Mouse (Mus musculus): Measurements from ENCODE around the gene Sf3a2. TPM values are rescaled to one million over a fixed set of nuclear protein-coding genes. Genes with fewer than 3 reads are reported as not detected.
"Not testable (repeated sequence)": the region's sequence is repeated elsewhere in the genome, so short reads cannot be mapped to it uniquely, and the experiment has no call there.

Gene Sf3a2
- polyA plus RNA-seq, 1 experiment from 2014 or later, result 51.2 TPM

DNA sequence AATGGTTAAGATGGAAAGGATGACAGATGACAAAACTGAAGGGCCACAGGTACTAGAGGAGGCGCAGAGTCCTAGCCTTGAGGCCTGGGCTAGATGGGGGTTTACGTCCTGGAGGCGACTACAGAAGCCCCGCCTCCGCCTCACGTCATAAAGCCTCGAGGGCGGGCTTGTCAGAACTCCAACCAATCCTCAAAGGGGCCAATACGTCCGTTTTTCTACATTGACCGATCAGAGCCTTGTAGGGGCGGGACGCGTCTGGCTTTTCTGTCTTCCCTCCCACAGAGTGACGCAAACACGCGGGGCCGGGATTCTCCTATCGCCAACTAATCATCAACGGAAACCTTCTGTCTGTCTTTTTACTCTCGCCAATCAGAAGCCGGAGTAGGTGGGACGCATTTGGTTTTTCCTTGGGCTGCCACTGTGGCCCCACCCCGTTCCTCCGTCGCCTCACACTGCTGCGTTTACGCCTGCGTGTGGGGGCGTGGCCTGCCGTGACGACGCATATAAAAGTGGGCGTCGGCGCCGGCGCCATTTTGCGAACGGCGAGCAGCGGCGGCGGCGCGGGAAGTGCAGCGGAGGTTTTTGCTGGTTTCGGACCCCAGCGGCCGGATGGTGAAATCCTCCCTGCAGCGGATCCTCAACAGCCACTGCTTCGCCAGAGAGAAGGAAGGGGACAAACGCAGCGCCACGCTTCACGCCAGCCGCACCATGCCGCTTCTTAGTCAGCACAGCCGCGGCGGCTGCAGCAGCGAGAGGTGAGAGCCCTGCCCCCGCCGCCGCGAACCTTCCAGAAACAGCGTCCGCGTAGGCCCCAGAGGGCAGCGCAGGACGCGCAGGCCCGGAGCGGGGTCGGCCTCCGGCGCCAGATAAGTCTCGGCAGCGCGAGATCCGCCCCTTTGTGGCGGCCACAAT, 28.4 kb downstream of the Sf3a2 start, which contains the start of gene Oaz1:
Gene Oaz1 (plus strand): TSS at position 506 of the 912 bp plus-strand sequence.
- under 1% methylated on average over 82 of the region's 82 CpGs for WGBS
- no peaks in the 10 kb centered on the region for H3K27me3 ChIP-seq (replicated peaks)
- H3K9me3 ChIP-seq (replicated peaks), result no peaks in the 10 kb centered on the region
- H3K4me1 ChIP-seq (replicated peaks), result peaks cover 37% of the 10 kb centered on the region
- H3K4me2 ChIP-seq, result peak within 1 kb of the TSS; percentile 99
- H3K9ac ChIP-seq, result peak within 1 kb of the TSS; percentile 93
- H3K27ac ChIP-seq (ENCODE audit: poor library complexity, severe bottlenecking), result peak within 1 kb of the TSS; percentile 94
- peak within 1 kb of the TSS; percentile 90 for H3K4me3 ChIP-seq
- peak; percentile 97 for ATAC-seq (ENCODE audit: insufficient number of reproducible peaks, low FRiP score)
- peaks cover 24% of the 10 kb centered on the region for H3K36me3 ChIP-seq

DNA sequence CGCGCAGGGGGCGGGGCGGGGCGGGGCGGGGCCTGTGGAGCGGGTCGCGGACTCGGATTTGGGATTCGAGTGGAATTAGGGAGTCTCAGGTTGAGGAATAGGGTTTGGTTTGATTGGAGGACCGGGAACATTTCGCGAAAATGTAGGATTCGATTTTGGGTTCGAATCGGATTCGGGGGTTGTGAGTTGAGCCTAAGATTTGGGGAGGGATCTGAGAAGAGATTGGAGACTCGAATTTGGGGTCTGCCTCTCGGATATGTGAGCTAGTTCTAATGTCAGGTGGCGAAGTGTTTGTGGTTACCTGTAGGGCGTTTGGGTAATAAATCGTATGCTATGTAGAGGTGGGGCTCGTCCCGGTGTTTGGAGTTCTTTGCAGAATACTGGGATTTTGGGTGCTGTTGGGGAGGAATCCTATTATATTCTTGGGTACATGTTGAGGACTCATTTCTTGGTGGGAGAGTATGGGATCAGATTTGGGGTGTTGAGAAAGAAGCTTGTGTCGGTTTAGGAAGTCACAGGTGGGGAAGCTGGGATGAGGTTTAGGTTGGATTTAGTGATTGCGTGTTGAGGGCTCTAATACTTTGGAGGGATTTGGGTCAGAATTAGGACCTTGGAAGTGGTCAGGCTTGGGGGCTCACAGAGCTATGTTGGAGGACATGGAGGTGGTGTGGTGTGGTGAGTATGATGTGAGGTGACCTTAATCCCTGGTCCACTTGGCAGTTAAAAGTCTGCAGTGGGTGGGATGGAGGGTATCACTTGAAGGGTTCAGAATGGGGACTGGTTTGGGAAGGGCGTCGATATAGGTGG, 29.3 kb downstream of the Sf3a2 start:
- no peaks in the 10 kb centered on the region for H3K9me3 ChIP-seq (replicated peaks)
- H3K27ac ChIP-seq (ENCODE audit: poor library complexity, severe bottlenecking), result peak overlapping the region; percentile 94
- H3K4me2 ChIP-seq, result peak overlapping the region; percentile 99
- H3K9ac ChIP-seq, result peak overlapping the region; percentile 93
- peaks cover 24% of the 10 kb centered on the region for H3K36me3 ChIP-seq
- 7% methylated on average over 29 of the region's 29 CpGs for WGBS
- peak overlapping the region; percentile 90 for H3K4me3 ChIP-seq
- H3K4me1 ChIP-seq (replicated peaks), result peaks cover 45% of the 10 kb centered on the region
- no peaks in the 10 kb centered on the region for H3K27me3 ChIP-seq (replicated peaks)
- no peak for ATAC-seq (ENCODE audit: insufficient number of reproducible peaks, low FRiP score)

DNA sequence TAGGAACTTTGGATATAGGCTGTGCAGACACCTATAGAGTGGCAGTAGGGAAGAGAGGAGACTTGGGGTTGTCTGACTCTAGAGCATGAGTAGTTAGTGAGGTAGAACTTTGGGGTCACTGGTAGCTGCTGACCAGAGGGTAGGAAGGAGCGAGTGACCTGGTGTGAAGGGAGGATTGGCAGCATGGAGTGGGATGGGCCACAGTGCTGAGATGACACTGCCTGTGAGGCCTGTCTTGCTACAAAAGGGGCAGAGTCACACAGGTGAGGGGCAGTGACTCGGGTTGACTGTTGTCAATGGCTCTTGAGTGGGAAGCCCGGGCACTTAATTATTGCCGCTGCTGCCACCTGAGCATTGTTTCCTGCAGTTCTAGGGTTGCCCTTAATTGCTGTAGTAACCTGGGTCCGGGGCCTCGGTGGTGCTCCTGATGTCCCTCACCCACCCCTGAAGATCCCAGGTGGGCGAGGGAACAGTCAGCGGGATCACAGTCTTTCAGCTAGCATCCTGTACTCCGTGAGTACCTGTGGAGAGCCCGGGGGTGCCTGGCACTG, 29.9 kb downstream of the Sf3a2 start:
- Histone ChIP-seq H3K4me1 (replicated peaks) (peaks cover 45% of the 10 kb centered on the region), H3K9ac (peak overlapping the region; percentile 93), H3K36me3 (peaks cover 24% of the 10 kb centered on the region), H3K9me3 (replicated peaks) (no peaks in the 10 kb centered on the region), H3K27me3 (replicated peaks) (peaks cover 3% of the 10 kb centered on the region; the same call in 1 of the 2 replicates), H3K27ac (ENCODE audit: poor library complexity, severe bottlenecking) (no peak overlapping the region), H3K4me2 (peak overlapping the region; percentile 99), H3K4me3 (peak overlapping the region; percentile 90)
- WGBS, result 77% methylated on average over 10 of the region's 10 CpGs
- no peak for ATAC-seq (ENCODE audit: insufficient number of reproducible peaks, low FRiP score)

DNA sequence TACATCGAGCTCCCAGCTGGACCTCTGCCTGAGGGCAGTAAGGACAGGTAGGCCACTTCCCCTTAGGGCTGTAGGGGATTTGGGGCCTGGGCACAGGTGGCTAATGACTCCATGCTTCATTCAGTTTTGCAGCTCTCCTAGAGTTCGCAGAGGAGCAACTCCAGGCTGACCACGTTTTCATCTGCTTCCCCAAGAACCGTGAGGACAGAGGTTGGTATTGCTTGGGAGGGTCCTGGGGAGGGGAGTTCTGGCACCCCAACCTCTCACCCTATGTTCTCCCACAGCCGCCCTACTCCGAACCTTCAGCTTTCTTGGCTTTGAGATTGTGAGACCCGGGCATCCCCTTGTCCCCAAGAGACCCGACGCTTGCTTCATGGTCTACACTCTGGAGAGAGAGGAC, 30.6 kb downstream of the Sf3a2 start:
- WGBS, result 82% methylated on average over 7 of the region's 9 CpGs
- H3K36me3 ChIP-seq, result peaks cover 24% of the 10 kb centered on the region
- H3K4me2 ChIP-seq, result peak overlapping the region; percentile 99
- peaks cover 45% of the 10 kb centered on the region for H3K4me1 ChIP-seq (replicated peaks)
- peak overlapping the region; percentile 93; the same call in 1 of the 2 replicates for H3K9ac ChIP-seq
- H3K4me3 ChIP-seq, result peak overlapping the region; percentile 90
- not testable (repeated sequence) for H3K27me3 ChIP-seq (replicated peaks); ATAC-seq (ENCODE audit: insufficient number of reproducible peaks, low FRiP score); H3K27ac ChIP-seq (ENCODE audit: poor library complexity, severe bottlenecking); H3K9me3 ChIP-seq (replicated peaks)

- peak overlapping the region; percentile 11; the same call in 1 of the 2 replicates for H3K4me2 ChIP-seq
- H3K9me3 ChIP-seq (replicated peaks), result 0 out of 2 replicates have a peak, but pooled peaks cover 5% of the 10 kb centered on the region
- WGBS, result 50% methylated on average over 1 of the region's 1 CpGs
- no peak overlapping the region for H3K4me3 ChIP-seq
- H3K27ac ChIP-seq (ENCODE audit: poor library complexity, severe bottlenecking), result no peak overlapping the region
- H3K36me3 ChIP-seq, result peaks cover 24% of the 10 kb centered on the region
- peaks cover 20% of the 10 kb centered on the region for H3K27me3 ChIP-seq (replicated peaks)
- H3K9ac ChIP-seq, result 0 out of 2 replicates have a peak overlapping the region, but pooled peaks have one; percentile 3
- H3K4me1 ChIP-seq (replicated peaks), result peaks cover 47% of the 10 kb centered on the region
- ATAC-seq (ENCODE audit: insufficient number of reproducible peaks, low FRiP score), result no peak
These were observed 31.6 kb downstream of the Sf3a2 start for GRCm38 (mm10) chr10:80829359-80830278.

DNA sequence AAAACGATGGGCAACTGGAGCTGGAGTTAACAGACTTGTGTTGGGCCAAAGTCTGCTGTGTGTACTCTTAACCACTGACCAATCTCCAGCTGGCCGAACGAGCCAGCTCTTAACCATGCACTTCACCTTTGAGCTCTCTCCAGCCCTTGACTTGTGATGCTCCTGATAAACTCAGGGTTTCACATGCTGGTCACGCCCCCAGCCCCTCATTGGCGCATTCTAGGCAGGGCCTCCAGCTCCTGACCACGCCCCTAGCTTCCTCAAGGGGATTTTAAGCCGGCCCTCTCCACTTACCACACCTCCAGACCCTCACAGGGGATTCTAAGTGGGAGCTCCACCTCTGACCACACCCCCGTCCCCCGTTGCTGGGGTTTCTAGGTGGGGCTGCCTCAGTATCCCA, 33.1 kb downstream of the Sf3a2 start:
- Histone ChIP-seq H3K27me3 (replicated peaks) (peaks cover 35% of the 10 kb centered on the region), H3K9me3 (replicated peaks) (peaks cover 13% of the 10 kb centered on the region; the same call in 1 of the 2 replicates), H3K36me3 (peaks cover 24% of the 10 kb centered on the region), H3K4me3 (no peak overlapping the region), H3K27ac (ENCODE audit: poor library complexity, severe bottlenecking) (no peak overlapping the region), H3K9ac (no peak overlapping the region), H3K4me2 (0 out of 2 replicates have a peak overlapping the region, but pooled peaks have one; percentile 9), H3K4me1 (replicated peaks) (peaks cover 52% of the 10 kb centered on the region)
- 7% methylated on average over 9 of the region's 9 CpGs for WGBS
- ATAC-seq (ENCODE audit: insufficient number of reproducible peaks, low FRiP score), result no peak

- WGBS, result 60% methylated on average over 7 of the region's 7 CpGs
- H3K27ac ChIP-seq (ENCODE audit: poor library complexity, severe bottlenecking), result no peak overlapping the region
- H3K4me1 ChIP-seq (replicated peaks), result peaks cover 63% of the 10 kb centered on the region
- H3K9ac ChIP-seq, result no peak overlapping the region
- peaks cover 13% of the 10 kb centered on the region; the same call in 1 of the 2 replicates for H3K9me3 ChIP-seq (replicated peaks)
- H3K36me3 ChIP-seq, result peaks cover 24% of the 10 kb centered on the region
- no peak for ATAC-seq (ENCODE audit: insufficient number of reproducible peaks, low FRiP score)
- H3K4me2 ChIP-seq, result no peak overlapping the region
- H3K4me3 ChIP-seq, result no peak overlapping the region
- H3K27me3 ChIP-seq (replicated peaks), result peaks cover 50% of the 10 kb centered on the region
These were observed 34.8 kb downstream of the Sf3a2 start for GRCm38 (mm10) chr10:80832818-80833217.

DNA sequence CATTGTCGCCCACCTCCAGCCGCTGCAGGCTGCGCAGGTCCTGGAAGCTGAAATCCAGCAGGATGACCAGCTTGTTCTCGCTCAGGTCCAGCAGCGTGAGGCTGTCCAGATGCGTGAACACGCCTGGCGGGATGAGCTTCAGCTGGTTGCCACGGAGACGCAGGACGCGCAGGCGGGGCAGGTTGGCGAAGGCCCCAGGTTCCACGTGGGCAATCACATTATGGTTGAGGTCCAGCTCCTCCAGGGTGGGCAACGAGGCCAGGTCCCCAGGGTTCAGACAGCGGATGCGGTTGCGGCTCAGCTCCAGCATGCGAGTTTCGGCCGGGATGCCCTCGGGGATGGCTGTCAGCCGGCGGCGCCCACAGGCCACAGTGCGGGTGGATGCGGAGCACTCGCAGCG, 37.6 kb downstream of the Sf3a2 start:
- peaks cover 46% of the 10 kb centered on the region for H3K4me1 ChIP-seq (replicated peaks)
- peaks cover 13% of the 10 kb centered on the region; the same call in 1 of the 2 replicates for H3K9me3 ChIP-seq (replicated peaks)
- no peak overlapping the region for H3K27ac ChIP-seq (ENCODE audit: poor library complexity, severe bottlenecking)
- no peak for ATAC-seq (ENCODE audit: insufficient number of reproducible peaks, low FRiP score)
- H3K4me3 ChIP-seq, result peak overlapping the region; percentile 4; the same call in 1 of the 2 replicates
- peaks cover 61% of the 10 kb centered on the region for H3K27me3 ChIP-seq (replicated peaks)
- no peak overlapping the region for H3K4me2 ChIP-seq
- peaks cover 3% of the 10 kb centered on the region; the same call in 1 of the 2 replicates for H3K36me3 ChIP-seq
- H3K9ac ChIP-seq, result no peak overlapping the region
- WGBS, result 48% methylated on average over 30 of the region's 30 CpGs

GRCm38 (mm10) chr10:80836949-80837379, 39.0 kb downstream of the Sf3a2 start:
- no peak for ATAC-seq (ENCODE audit: insufficient number of reproducible peaks, low FRiP score)
- no peak overlapping the region for H3K9ac ChIP-seq
- no peaks in the 10 kb centered on the region for H3K36me3 ChIP-seq
- peaks cover 74% of the 10 kb centered on the region for H3K27me3 ChIP-seq (replicated peaks)
- no peak overlapping the region for H3K4me3 ChIP-seq
- H3K4me1 ChIP-seq (replicated peaks), result peaks cover 33% of the 10 kb centered on the region
- H3K4me2 ChIP-seq, result no peak overlapping the region
- WGBS, result 42% methylated on average over 7 of the region's 7 CpGs
- peaks cover 13% of the 10 kb centered on the region; the same call in 1 of the 2 replicates for H3K9me3 ChIP-seq (replicated peaks)
- no peak overlapping the region for H3K27ac ChIP-seq (ENCODE audit: poor library complexity, severe bottlenecking)

- Histone ChIP-seq H3K9me3 (replicated peaks) (peaks cover 13% of the 10 kb centered on the region; the same call in 1 of the 2 replicates), H3K36me3 (no peaks in the 10 kb centered on the region), H3K27me3 (replicated peaks) (peaks cover 81% of the 10 kb centered on the region), H3K27ac (ENCODE audit: poor library complexity, severe bottlenecking) (peak overlapping the region; percentile 49), H3K4me2 (peak overlapping the region; percentile 8; the same call in 1 of the 2 replicates), H3K4me1 (replicated peaks) (peaks cover 30% of the 10 kb centered on the region), H3K4me3 (no peak overlapping the region), H3K9ac (no peak overlapping the region)
- WGBS, result 26% methylated on average over 2 of the region's 2 CpGs
- 0 out of 2 replicates have a peak, but pooled peaks have one; percentile 27 for ATAC-seq (ENCODE audit: insufficient number of reproducible peaks, low FRiP score)
These were observed 39.8 kb downstream of the Sf3a2 start for GRCm38 (mm10) chr10:80837827-80838226.
